Mouse (Mus musculus): ENCODE data around the gene Grhl1. TPM values are rescaled to one million over a fixed set of nuclear protein-coding genes. Genes with fewer than 3 reads are reported as not detected.

Grhl1 gene
- polyA plus RNA-seq, 1 experiment from 2014 or later: 7.5 TPM

- 79% methylated on average over 3 of the region's 3 CpGs for WGBS
- Histone ChIP-seq H3K4me1 (peaks cover 7% of the 10 kb centered on the region; the same call in 1 of the 2 replicates), H3K36me3 (no peaks in the 10 kb centered on the region), H3K4me2 (no peak overlapping the region), H3K27ac (no peak overlapping the region), H3K9ac (no peak overlapping the region), H3K4me3 (replicated peaks) (no peak overlapping the region), H3K9me3 (no peaks in the 10 kb centered on the region), H3K27me3 (replicated peaks) (peaks cover 7% of the 10 kb centered on the region; the same call in 1 of the 2 replicates)
- no peak for ATAC-seq (ENCODE audit: insufficient read depth, low FRiP score, low read depth)
Observed at GRCm38 (mm10) chr12:24567606-24568005, 4.5 kb upstream of the Grhl1 start.

- H3K4me1 ChIP-seq: peaks cover 17% of the 10 kb centered on the region; the same call in 1 of the 2 replicates
- H3K27me3 ChIP-seq (replicated peaks): peaks cover 7% of the 10 kb centered on the region; the same call in 1 of the 2 replicates
- no peak overlapping the region for H3K27ac ChIP-seq
- H3K36me3 ChIP-seq: no peaks in the 10 kb centered on the region
- peak overlapping the region; percentile 55 for H3K4me3 ChIP-seq (replicated peaks)
- 4% methylated on average over 46 of the region's 48 CpGs for WGBS
- H3K9ac ChIP-seq: no peak overlapping the region; the same call in 1 of the 2 replicates
- H3K4me2 ChIP-seq: peak overlapping the region; percentile 94
- peak; percentile 25 for ATAC-seq (ENCODE audit: insufficient read depth, low FRiP score, low read depth)
- H3K9me3 ChIP-seq: no peaks in the 10 kb centered on the region
Observed at GRCm38 (mm10) chr12:24572421-24573274, 565 bp downstream of the Grhl1 start.

GRCm38 (mm10) chr12:24573275-24573580 is 1.1 kb downstream of the Grhl1 start:
- peaks cover 7% of the 10 kb centered on the region; the same call in 1 of the 2 replicates for H3K27me3 ChIP-seq (replicated peaks)
- H3K9ac ChIP-seq: no peak overlapping the region
- ATAC-seq (ENCODE audit: insufficient read depth, low FRiP score, low read depth): no peak
- WGBS: 32% methylated on average over 3 of the region's 3 CpGs
- H3K36me3 ChIP-seq: no peaks in the 10 kb centered on the region
- peaks cover 17% of the 10 kb centered on the region; the same call in 1 of the 2 replicates for H3K4me1 ChIP-seq
- peak overlapping the region; percentile 55; the same call in 1 of the 2 replicates for H3K4me3 ChIP-seq (replicated peaks)
- H3K9me3 ChIP-seq: no peaks in the 10 kb centered on the region
- H3K27ac ChIP-seq: no peak overlapping the region
- peak overlapping the region; percentile 94; the same call in 1 of the 2 replicates for H3K4me2 ChIP-seq

GRCm38 (mm10) chr12:24574870-24575269 is 2.8 kb downstream of the Grhl1 start:
- Histone ChIP-seq H3K4me2 (peak overlapping the region; percentile 7; the same call in 1 of the 2 replicates), H3K9me3 (no peaks in the 10 kb centered on the region), H3K27ac (no peak overlapping the region), H3K4me1 (peaks cover 17% of the 10 kb centered on the region; the same call in 1 of the 2 replicates), H3K9ac (no peak overlapping the region), H3K4me3 (replicated peaks) (no peak overlapping the region), H3K36me3 (no peaks in the 10 kb centered on the region), H3K27me3 (replicated peaks) (peaks cover 7% of the 10 kb centered on the region; the same call in 1 of the 2 replicates)
- 29% methylated on average over 7 of the region's 7 CpGs for WGBS
- no peak for ATAC-seq (ENCODE audit: insufficient read depth, low FRiP score, low read depth)

GRCm38 (mm10) chr12:24580452-24580851 is 8.4 kb downstream of the Grhl1 start:
- H3K9me3 ChIP-seq: no peaks in the 10 kb centered on the region
- no peak overlapping the region for H3K27ac ChIP-seq
- no peak for ATAC-seq (ENCODE audit: insufficient read depth, low FRiP score, low read depth)
- no peaks in the 10 kb centered on the region for H3K4me1 ChIP-seq
- H3K4me3 ChIP-seq (replicated peaks): no peak overlapping the region
- H3K27me3 ChIP-seq (replicated peaks): no peaks in the 10 kb centered on the region
- WGBS: 75% methylated on average over 1 of the region's 1 CpGs
- H3K4me2 ChIP-seq: no peak overlapping the region
- no peak overlapping the region for H3K9ac ChIP-seq
- no peaks in the 10 kb centered on the region for H3K36me3 ChIP-seq

- WGBS: 74% methylated on average over 14 of the region's 14 CpGs
- Histone ChIP-seq H3K9ac (no peak overlapping the region), H3K4me1 (no peaks in the 10 kb centered on the region), H3K36me3 (no peaks in the 10 kb centered on the region), H3K4me3 (replicated peaks) (no peak overlapping the region), H3K27ac (no peak overlapping the region), H3K27me3 (replicated peaks) (no peaks in the 10 kb centered on the region), H3K9me3 (no peaks in the 10 kb centered on the region), H3K4me2 (no peak overlapping the region)
- no peak; the same call in 1 of the 2 replicates for ATAC-seq (ENCODE audit: insufficient read depth, low FRiP score, low read depth)
Observed at GRCm38 (mm10) chr12:24580996-24581683, 9.1 kb downstream of the Grhl1 start.

GRCm38 (mm10) chr12:24583653-24584052 is 11.6 kb downstream of the Grhl1 start:
- no peaks in the 10 kb centered on the region for H3K9me3 ChIP-seq
- no peaks in the 10 kb centered on the region for H3K36me3 ChIP-seq
- no peak overlapping the region for H3K27ac ChIP-seq
- no peak overlapping the region for H3K4me3 ChIP-seq (replicated peaks)
- no peak for ATAC-seq (ENCODE audit: insufficient read depth, low FRiP score, low read depth)
- no peaks in the 10 kb centered on the region for H3K27me3 ChIP-seq (replicated peaks)
- 76% methylated on average over 3 of the region's 3 CpGs for WGBS
- no peaks in the 10 kb centered on the region for H3K4me1 ChIP-seq
- no peak overlapping the region for H3K4me2 ChIP-seq
- no peak overlapping the region for H3K9ac ChIP-seq

- H3K4me1 ChIP-seq: no peaks in the 10 kb centered on the region
- H3K36me3 ChIP-seq: no peaks in the 10 kb centered on the region
- WGBS: 81% methylated on average over 8 of the region's 8 CpGs
- H3K9me3 ChIP-seq: no peaks in the 10 kb centered on the region
- H3K9ac ChIP-seq: no peak overlapping the region
- H3K4me3 ChIP-seq (replicated peaks): no peak overlapping the region
- no peak overlapping the region for H3K4me2 ChIP-seq
- no peak for ATAC-seq (ENCODE audit: insufficient read depth, low FRiP score, low read depth)
- H3K27me3 ChIP-seq (replicated peaks): no peaks in the 10 kb centered on the region
- no peak overlapping the region for H3K27ac ChIP-seq
Observed at GRCm38 (mm10) chr12:24584835-24585234, 12.8 kb downstream of the Grhl1 start.

- Histone ChIP-seq H3K36me3 (no peaks in the 10 kb centered on the region), H3K9me3 (no peaks in the 10 kb centered on the region), H3K27me3 (replicated peaks) (no peaks in the 10 kb centered on the region), H3K4me3 (replicated peaks) (no peak overlapping the region), H3K4me2 (no peak overlapping the region), H3K4me1 (no peaks in the 10 kb centered on the region), H3K27ac (no peak overlapping the region), H3K9ac (no peak overlapping the region)
- no peak for ATAC-seq (ENCODE audit: insufficient read depth, low FRiP score, low read depth)
- WGBS: 67% methylated on average over 7 of the region's 7 CpGs
Observed at GRCm38 (mm10) chr12:24586193-24586592, 14.1 kb downstream of the Grhl1 start.

- peaks cover 12% of the 10 kb centered on the region for H3K4me1 ChIP-seq
- no peaks in the 10 kb centered on the region for H3K27me3 ChIP-seq (replicated peaks)
- H3K4me2 ChIP-seq: no peak overlapping the region
- H3K27ac ChIP-seq: no peak overlapping the region
- H3K9me3 ChIP-seq: no peaks in the 10 kb centered on the region
- 80% methylated on average over 7 of the region's 7 CpGs for WGBS
- H3K36me3 ChIP-seq: no peaks in the 10 kb centered on the region
- H3K9ac ChIP-seq: no peak overlapping the region
- no peak overlapping the region for H3K4me3 ChIP-seq (replicated peaks)
- no peak for ATAC-seq (ENCODE audit: insufficient read depth, low FRiP score, low read depth)
Observed at GRCm38 (mm10) chr12:24590371-24590770, 18.3 kb downstream of the Grhl1 start.

- Histone ChIP-seq H3K4me1 (peaks cover 12% of the 10 kb centered on the region), H3K27me3 (replicated peaks) (no peaks in the 10 kb centered on the region), H3K4me3 (replicated peaks) (no peak overlapping the region), H3K9ac (no peak overlapping the region), H3K27ac (peak overlapping the region; percentile 68; the same call in 1 of the 2 replicates), H3K36me3 (no peaks in the 10 kb centered on the region), H3K9me3 (no peaks in the 10 kb centered on the region), H3K4me2 (no peak overlapping the region)
- WGBS: 78% methylated on average over 9 of the region's 9 CpGs
- ATAC-seq (ENCODE audit: insufficient read depth, low FRiP score, low read depth): no peak
Observed at GRCm38 (mm10) chr12:24592055-24592454, 20.0 kb downstream of the Grhl1 start.

Data from stomach, embryonic 15.5 days (tissue).